Mouse (Mus musculus) gastrocnemius, postnatal 10 days (tissue): ENCODE measurements around the gene Zfp26. TPM values are rescaled to one million over a fixed set of nuclear protein-coding genes. Genes with fewer than 3 reads are reported as not detected.

Experiments used
- total RNA-seq, 2 experiments: library from RNA; stranded (reverse); gene quantifications; 2 replicates each; pipeline ENCODE4 v1.2.3; 2021

The Zfp26 gene
- total RNA-seq, 2 experiments from 2014 or later: 12.0 to 14.7 TPM

Other genes starting within 250 kb of the Zfp26 start
- not detected for gene Olfr871, start 248.0 kb downstream of the Zfp26 start, total RNA-seq
- not detected for gene Olfr872, start 223.0 kb downstream of the Zfp26 start, total RNA-seq
- not detected for gene Olfr39, start 177.8 kb downstream of the Zfp26 start, total RNA-seq
- gene Olfr873, start 161.6 kb downstream of the Zfp26 start, total RNA-seq: not detected
- not detected for gene Olfr18, start 124.1 kb downstream of the Zfp26 start, total RNA-seq
- gene Zfp560, start 75.0 kb downstream of the Zfp26 start, total RNA-seq: 10 to 100 TPM; 10.2 to 10.6 TPM
- gene Zfp426, start 32.6 kb upstream of the Zfp26 start, total RNA-seq: 10 to 100 TPM in 1 of 2 experiments, 1 to 10 TPM in 1; 9.8 to 12.5 TPM
- 10 to 100 TPM; 31.4 to 39.3 TPM for gene Zfp266, start 61.3 kb upstream of the Zfp26 start, total RNA-seq
- gene Zfp846, start 121.1 kb upstream of the Zfp26 start, total RNA-seq: 1 to 10 TPM; 5.2 to 6.0 TPM
- gene Ubl5, start 182.7 kb upstream of the Zfp26 start, total RNA-seq: 100 to 1,000 TPM; 197 to 204 TPM
- gene Fbxl12, start 184.6 kb upstream of the Zfp26 start, total RNA-seq: 10 to 100 TPM in 1 of 2 experiments, 1 to 10 TPM in 1; 8.1 to 12.0 TPM
- gene Pin1, start 191.9 kb upstream of the Zfp26 start, total RNA-seq: 10 to 100 TPM; 15.7 to 17.2 TPM